Mouse (Mus musculus) heart, adult 18-20 months (tissue): ENCODE data around the gene Tulp4. TPM values are rescaled to one million over a fixed set of nuclear protein-coding genes. Genes with fewer than 3 reads are reported as not detected.

Experiments
- DNase-seq, 2 experiments: peaks; one replicate each; pipeline ENCODE4 v3.0.0; 2021 to 2022; ENCODE audit warnings: mixed read lengths in 1 of 2
- total RNA-seq, 2 experiments: library from RNA; stranded (reverse); gene quantifications; 2 replicates each; pipeline ENCODE4 v1.2.3; 2021

The Tulp4 gene
- total RNA-seq, 2 experiments from 2014 or later = 97.1 to 99.3 TPM

GRCm38 (mm10) chr17:6123776-6124175 lies 17.5 kb downstream of the Tulp4 start:
- no peak for DNase-seq

- no peak for DNase-seq
Measured at GRCm38 (mm10) chr17:6125441-6125840, 19.2 kb downstream of the Tulp4 start.

GRCm38 (mm10) chr17:6128039-6128438 lies 21.8 kb downstream of the Tulp4 start:
- no peak for DNase-seq

- DNase-seq = no peak
Measured at GRCm38 (mm10) chr17:6129361-6129760, 23.1 kb downstream of the Tulp4 start.

- DNase-seq = peak in 1 of 2 experiments; percentile 39
Measured at GRCm38 (mm10) chr17:6131083-6131482, 24.8 kb downstream of the Tulp4 start.

GRCm38 (mm10) chr17:6140875-6141274 lies 34.6 kb downstream of the Tulp4 start:
- DNase-seq = peak in 1 of 2 experiments; percentile 16

GRCm38 (mm10) chr17:6141344-6141743 lies 35.1 kb downstream of the Tulp4 start:
- no peak for DNase-seq

GRCm38 (mm10) chr17:6145244-6145643 lies 39.0 kb downstream of the Tulp4 start:
- DNase-seq = no peak

- no peak for DNase-seq
Measured at GRCm38 (mm10) chr17:6152941-6153340, 46.7 kb downstream of the Tulp4 start.

GRCm38 (mm10) chr17:6153581-6153980 lies 47.3 kb downstream of the Tulp4 start:
- DNase-seq = no peak

GRCm38 (mm10) chr17:6154366-6154765 lies 48.1 kb downstream of the Tulp4 start:
- DNase-seq = no peak

GRCm38 (mm10) chr17:6160495-6160894 lies 54.3 kb downstream of the Tulp4 start:
- DNase-seq = no peak

- peak; percentile 24 to 50 for DNase-seq
Measured at GRCm38 (mm10) chr17:6161916-6162315, 55.7 kb downstream of the Tulp4 start.

GRCm38 (mm10) chr17:6162761-6163160 lies 56.5 kb downstream of the Tulp4 start:
- DNase-seq = peak; percentile 65 to 71

GRCm38 (mm10) chr17:6164911-6165310 lies 58.7 kb downstream of the Tulp4 start:
- DNase-seq = no peak

- peak in 1 of 2 experiments; percentile 28 for DNase-seq
Measured at GRCm38 (mm10) chr17:6172440-6172839, 66.2 kb downstream of the Tulp4 start.

- peak; percentile 73 to 88 for DNase-seq
Measured at GRCm38 (mm10) chr17:6172926-6173690, 66.9 kb downstream of the Tulp4 start.

GRCm38 (mm10) chr17:6174574-6174973 lies 68.3 kb downstream of the Tulp4 start:
- DNase-seq = no peak

GRCm38 (mm10) chr17:6178564-6179267 lies 72.5 kb downstream of the Tulp4 start:
- DNase-seq = no peak

- DNase-seq = no peak
Measured at GRCm38 (mm10) chr17:6179389-6179788, 73.2 kb downstream of the Tulp4 start.

GRCm38 (mm10) chr17:6180421-6180820 lies 74.2 kb downstream of the Tulp4 start:
- DNase-seq = no peak

GRCm38 (mm10) chr17:6182715-6183114 lies 76.5 kb downstream of the Tulp4 start:
- DNase-seq = no peak

GRCm38 (mm10) chr17:6186651-6187050 lies 80.4 kb downstream of the Tulp4 start:
- DNase-seq = no peak

GRCm38 (mm10) chr17:6187183-6187582 lies 80.9 kb downstream of the Tulp4 start:
- DNase-seq = no peak
